Mouse (Mus musculus) midbrain, embryonic 13.5 days (tissue): ENCODE measurements around the gene Tmprss11e. TPM values are rescaled to one million over a fixed set of nuclear protein-coding genes. Genes with fewer than 3 reads are reported as not detected.

Experiments used
- ATAC-seq: fragments of 200-750 bp; cut with Nextera tagmentation; 2 replicates; pipeline ENCODE4 v1.8.0; 2017; ENCODE audit warnings: mild to moderate bottlenecking, moderate TSS enrichment, moderate library complexity
- H3K27ac ChIP-seq: fragments of 300-500 bp; sonication (generic); 2 replicates; pipeline ENCODE4 v1.5.1; 2015; ENCODE audit warnings: inconsistent platforms, mild to moderate bottlenecking, moderate library complexity
- H3K27me3 ChIP-seq: fragments of 300-500 bp; sonication (generic); 2 replicates; pipeline ENCODE4 v1.6.1; 2015; ENCODE audit warnings: mild to moderate bottlenecking, inconsistent platforms
- H3K36me3 ChIP-seq: fragments of 300-500 bp; sonication (generic); 2 replicates; pipeline ENCODE4 v1.6.1; 2015; ENCODE audit warnings: mild to moderate bottlenecking, inconsistent platforms
- H3K4me1 ChIP-seq: fragments of 300-500 bp; sonication (generic); replicated peaks from 2 replicates; pipeline ENCODE4 v1.6.1; 2015; ENCODE audit warnings: inconsistent platforms
- H3K4me2 ChIP-seq: fragments of 300-500 bp; sonication (generic); replicated peaks from 2 replicates; pipeline ENCODE4 v1.6.1; 2015; ENCODE audit warnings: moderate library complexity, mild to moderate bottlenecking, inconsistent platforms
- H3K4me3 ChIP-seq: fragments of 300-500 bp; sonication (generic); replicated peaks from 2 replicates; pipeline ENCODE4 v1.5.1; 2015; ENCODE audit warnings: mild to moderate bottlenecking, inconsistent platforms
- H3K9ac ChIP-seq: fragments of 300-500 bp; sonication (generic); replicated peaks from 2 replicates; pipeline ENCODE4 v1.6.1; 2015; ENCODE audit warnings: mild to moderate bottlenecking, inconsistent platforms
- H3K9me3 ChIP-seq: fragments of 300-500 bp; sonication (generic); 2 replicates; pipeline ENCODE4 v1.6.1; 2016; ENCODE audit warnings: mild to moderate bottlenecking, inconsistent platforms
- WGBS: fragments of 180-500 bp; shearing (Covaris S2); methylation state at CpG from one replicate; pipeline ENCODE4 v1.1.7; 2015; 5-methylcytosine and 5-hydroxymethylcytosine counted together
- polyA plus RNA-seq: library from polyadenylated mRNA; unstranded; fragments of >200 nt; fragmentation: Nextera tagmentation; extraction: Ambion mirVana; gene quantifications from 2 replicates; pipeline ENCODE4 v1.2.1, GENCODE M21; 2015

Tmprss11e gene
- polyA plus RNA-seq = 0.07 TPM in 1 of 2 replicates, not detected in the other

- Histone ChIP-seq H3K4me3 (no peak within 1 kb of the TSS), H3K4me1 (no peaks in the 10 kb centered on the region), H3K27ac (no peak within 1 kb of the TSS), H3K4me2 (no peak within 1 kb of the TSS), H3K9ac (no peak within 1 kb of the TSS), H3K27me3 (no peaks in the 10 kb centered on the region), H3K9me3 (no peaks in the 10 kb centered on the region), H3K36me3 (no peaks in the 10 kb centered on the region)
- no peak for ATAC-seq
- 81% methylated on average over 4 of the region's 4 CpGs for WGBS
These were observed at the start of gene Tmprss11e for GRCm38 (mm10) chr5:86745715-86746114. TSS of gene Tmprss11e (minus strand) at chr5:86745815.

- H3K4me3 ChIP-seq = no peak overlapping the region
- H3K27ac ChIP-seq = no peak overlapping the region
- no peaks in the 10 kb centered on the region for H3K4me1 ChIP-seq
- 77% methylated on average over 8 of the region's 8 CpGs for WGBS
- no peak overlapping the region for H3K9ac ChIP-seq
- no peak overlapping the region for H3K4me2 ChIP-seq
- ATAC-seq = no peak
- no peaks in the 10 kb centered on the region for H3K9me3 ChIP-seq
- H3K36me3 ChIP-seq = no peaks in the 10 kb centered on the region
- H3K27me3 ChIP-seq = no peaks in the 10 kb centered on the region
These were observed 47.2 kb upstream of the Tmprss11e start for GRCm38 (mm10) chr5:86792807-86793206.

- no peaks in the 10 kb centered on the region for H3K36me3 ChIP-seq
- no peak overlapping the region for H3K27ac ChIP-seq
- no peak for ATAC-seq
- no peaks in the 10 kb centered on the region for H3K9me3 ChIP-seq
- no peak overlapping the region for H3K9ac ChIP-seq
- H3K4me1 ChIP-seq = no peaks in the 10 kb centered on the region
- H3K27me3 ChIP-seq = no peaks in the 10 kb centered on the region
- 63% methylated on average over 4 of the region's 4 CpGs for WGBS
- H3K4me2 ChIP-seq = no peak overlapping the region
- no peak overlapping the region for H3K4me3 ChIP-seq
These were observed 46.6 kb upstream of the Tmprss11e start for GRCm38 (mm10) chr5:86792249-86792648.

- no peaks in the 10 kb centered on the region for H3K4me1 ChIP-seq
- no peak overlapping the region for H3K27ac ChIP-seq
- ATAC-seq = no peak
- WGBS = 80% methylated on average over 2 of the region's 2 CpGs
- no peak overlapping the region for H3K9ac ChIP-seq
- no peaks in the 10 kb centered on the region for H3K36me3 ChIP-seq
- no peak overlapping the region for H3K4me3 ChIP-seq
- no peaks in the 10 kb centered on the region for H3K27me3 ChIP-seq
- no peaks in the 10 kb centered on the region for H3K9me3 ChIP-seq
- H3K4me2 ChIP-seq = no peak overlapping the region
These were observed 44.3 kb upstream of the Tmprss11e start for GRCm38 (mm10) chr5:86789954-86790353.

GRCm38 (mm10) chr5:86786798-86787197 lies 41.2 kb upstream of the Tmprss11e start:
- Histone ChIP-seq H3K4me3 (no peak overlapping the region), H3K9me3 (no peaks in the 10 kb centered on the region), H3K9ac (no peak overlapping the region), H3K27ac (no peak overlapping the region), H3K36me3 (no peaks in the 10 kb centered on the region), H3K4me2 (no peak overlapping the region), H3K4me1 (no peaks in the 10 kb centered on the region), H3K27me3 (no peaks in the 10 kb centered on the region)
- WGBS = 39% methylated on average over 1 of the region's 1 CpGs
- no peak for ATAC-seq

GRCm38 (mm10) chr5:86784205-86784604 lies 38.6 kb upstream of the Tmprss11e start:
- H3K4me1 ChIP-seq = no peaks in the 10 kb centered on the region
- 86% methylated on average over 1 of the region's 1 CpGs for WGBS

GRCm38 (mm10) chr5:86783059-86783458 lies 37.4 kb upstream of the Tmprss11e start:
- ATAC-seq = no peak
- Histone ChIP-seq H3K9ac (no peak overlapping the region), H3K27me3 (no peaks in the 10 kb centered on the region), H3K9me3 (no peaks in the 10 kb centered on the region), H3K36me3 (no peaks in the 10 kb centered on the region), H3K4me2 (no peak overlapping the region), H3K4me1 (no peaks in the 10 kb centered on the region), H3K27ac (no peak overlapping the region), H3K4me3 (no peak overlapping the region)
- 69% methylated on average over 8 of the region's 8 CpGs for WGBS

More at GRCm38 (mm10) chr5:86784205-86784604, 38.6 kb upstream of the Tmprss11e start:
- Histone ChIP-seq H3K4me3 (no peak overlapping the region), H3K36me3 (no peaks in the 10 kb centered on the region), H3K27ac (no peak overlapping the region), H3K9ac (no peak overlapping the region), H3K27me3 (no peaks in the 10 kb centered on the region), H3K9me3 (no peaks in the 10 kb centered on the region), H3K4me2 (no peak overlapping the region)
- ATAC-seq = no peak

GRCm38 (mm10) chr5:86778471-86778870 lies 32.9 kb upstream of the Tmprss11e start:
- no peak overlapping the region for H3K4me2 ChIP-seq
- no peak for ATAC-seq
- no peak overlapping the region for H3K9ac ChIP-seq
- WGBS = 82% methylated on average over 1 of the region's 1 CpGs
- no peak overlapping the region for H3K4me3 ChIP-seq
- no peaks in the 10 kb centered on the region for H3K36me3 ChIP-seq
- no peaks in the 10 kb centered on the region for H3K27me3 ChIP-seq
- H3K27ac ChIP-seq = no peak overlapping the region
- no peaks in the 10 kb centered on the region for H3K9me3 ChIP-seq
- H3K4me1 ChIP-seq = no peaks in the 10 kb centered on the region

GRCm38 (mm10) chr5:86776941-86777340 lies 31.3 kb upstream of the Tmprss11e start:
- Histone ChIP-seq H3K9ac (no peak overlapping the region), H3K27ac (no peak overlapping the region), H3K4me2 (no peak overlapping the region), H3K4me1 (no peaks in the 10 kb centered on the region), H3K4me3 (no peak overlapping the region), H3K36me3 (no peaks in the 10 kb centered on the region), H3K9me3 (no peaks in the 10 kb centered on the region), H3K27me3 (no peaks in the 10 kb centered on the region)
- no peak for ATAC-seq
- 92% methylated on average over 5 of the region's 5 CpGs for WGBS

- no peak overlapping the region for H3K27ac ChIP-seq
- H3K36me3 ChIP-seq = no peaks in the 10 kb centered on the region
- no peaks in the 10 kb centered on the region for H3K4me1 ChIP-seq
- no peak overlapping the region for H3K4me2 ChIP-seq
- no peak overlapping the region for H3K4me3 ChIP-seq
- H3K9ac ChIP-seq = no peak overlapping the region
- no peak for ATAC-seq
- no peaks in the 10 kb centered on the region for H3K27me3 ChIP-seq
- no peaks in the 10 kb centered on the region for H3K9me3 ChIP-seq
These were observed 25.4 kb upstream of the Tmprss11e start for GRCm38 (mm10) chr5:86771010-86771409.

GRCm38 (mm10) chr5:86769015-86769658 lies 23.5 kb upstream of the Tmprss11e start:
- H3K9me3 ChIP-seq = no peaks in the 10 kb centered on the region
- H3K4me3 ChIP-seq = no peak overlapping the region
- no peaks in the 10 kb centered on the region for H3K36me3 ChIP-seq
- H3K27ac ChIP-seq = no peak overlapping the region
- H3K27me3 ChIP-seq = no peaks in the 10 kb centered on the region
- 52% methylated on average over 3 of the region's 3 CpGs for WGBS
- H3K4me1 ChIP-seq = no peaks in the 10 kb centered on the region
- no peak overlapping the region for H3K4me2 ChIP-seq
- no peak overlapping the region for H3K9ac ChIP-seq
- no peak for ATAC-seq

GRCm38 (mm10) chr5:86742796-86743195 lies 2.8 kb downstream of the Tmprss11e start:
- ATAC-seq = no peak
- H3K4me3 ChIP-seq = no peak overlapping the region
- H3K36me3 ChIP-seq = no peaks in the 10 kb centered on the region
- no peak overlapping the region for H3K9ac ChIP-seq
- H3K27me3 ChIP-seq = no peaks in the 10 kb centered on the region
- no peak overlapping the region for H3K27ac ChIP-seq
- no peaks in the 10 kb centered on the region for H3K4me1 ChIP-seq
- WGBS = 84% methylated on average over 3 of the region's 3 CpGs
- H3K9me3 ChIP-seq = no peaks in the 10 kb centered on the region
- H3K4me2 ChIP-seq = no peak overlapping the region

GRCm38 (mm10) chr5:86741146-86741545 lies 4.5 kb downstream of the Tmprss11e start:
- Histone ChIP-seq H3K9ac (no peak overlapping the region), H3K27ac (no peak overlapping the region), H3K4me3 (no peak overlapping the region), H3K4me2 (no peak overlapping the region), H3K27me3 (no peaks in the 10 kb centered on the region), H3K9me3 (no peaks in the 10 kb centered on the region), H3K36me3 (no peaks in the 10 kb centered on the region), H3K4me1 (no peaks in the 10 kb centered on the region)
- no peak for ATAC-seq
- WGBS = 86% methylated on average over 5 of the region's 5 CpGs
